Mouse (Mus musculus) kidney, postnatal 25 days (tissue): ENCODE measurements around the gene Vmn2r14.
"Not testable (repeated sequence)": the region's sequence is repeated elsewhere in the genome, so short reads cannot be mapped to it uniquely, and the experiment has no call there.

Experiments
- DNase-seq, 2 experiments: peaks; one replicate each; pipeline ENCODE4 v3.0.0; 2021; ENCODE audit warnings: mixed read lengths in 2 of 2

Gene Vmn2r14

DNA sequence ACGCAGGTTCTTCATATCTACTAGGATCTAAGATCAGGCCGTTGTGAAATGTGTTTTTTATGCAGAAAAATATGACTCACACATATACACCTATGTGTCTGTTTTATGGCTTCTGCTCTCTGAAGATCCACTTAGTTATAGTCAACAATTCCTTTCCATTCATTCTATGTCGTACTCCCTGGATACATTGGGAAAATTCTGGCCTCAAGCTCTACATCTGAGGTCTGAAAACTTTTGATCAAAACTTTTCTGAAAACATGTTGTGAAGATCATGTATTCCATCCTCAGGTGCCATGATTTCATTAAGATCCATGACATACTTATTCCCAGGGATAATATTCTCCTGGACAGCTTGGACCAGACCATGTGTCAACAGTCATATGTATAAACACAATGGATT, at the start of gene Vmn2r14:
Gene Vmn2r14 (minus strand): TSS at position 101 of the 400 bp plus-strand sequence.
- no peak for DNase-seq

DNA sequence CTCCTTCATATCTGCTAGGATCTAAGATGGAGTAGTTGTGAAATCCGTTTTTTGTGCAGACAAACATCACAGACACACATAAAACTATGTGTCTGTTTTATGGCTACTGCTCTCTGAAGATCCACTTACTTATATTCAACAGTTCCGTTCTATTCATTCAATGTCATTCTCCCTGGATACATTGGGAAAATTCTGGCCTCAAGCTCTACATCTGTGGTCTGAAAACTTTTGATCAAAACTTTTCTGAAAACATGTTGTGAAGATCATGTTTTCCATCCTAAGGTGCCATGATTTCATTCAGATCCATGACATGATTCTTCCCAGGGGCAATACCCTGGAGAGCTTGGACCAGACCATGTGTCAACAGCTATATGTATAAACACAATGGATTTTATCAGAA, 32.4 kb downstream of the Vmn2r14 start, which contains the start of gene Vmn2r13:
Gene Vmn2r13 (minus strand): TSS at position 101 of the 400 bp plus-strand sequence.
- DNase-seq = not testable (repeated sequence)

DNA sequence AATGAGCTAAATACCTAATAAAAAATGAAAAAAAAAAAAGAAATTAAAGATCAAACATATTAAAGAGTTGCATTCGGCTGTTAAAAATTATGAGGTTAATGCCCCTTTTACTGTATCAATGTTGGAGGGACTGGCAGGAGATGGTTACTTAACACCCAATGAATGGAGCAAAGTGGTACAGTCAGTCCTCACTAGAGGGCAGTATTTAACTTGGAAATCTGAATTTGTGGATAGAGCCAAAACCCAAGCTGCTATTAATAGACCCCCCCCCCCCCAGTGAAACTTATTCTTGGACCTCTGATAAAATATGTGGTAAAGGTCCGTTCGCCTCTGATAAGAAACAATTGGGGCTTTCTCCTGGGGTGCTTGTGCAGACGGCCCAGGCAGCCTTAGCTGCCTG, 57.7 kb downstream of the Vmn2r14 start:
- not testable (repeated sequence) for DNase-seq
